Mouse (Mus musculus) ES-E14 (cell line): ENCODE measurements at regions not wholly inside any gene's neighbourhood (a gene's known extent, or its start where the extent isn't known, plus 50 kb on each side); places are given as distances from the start of the nearest gene placed in this dataset.

ENCODE experiments used
- DNase-seq: peaks from one replicate; pipeline ENCODE4 v3.0.0-alpha.2; 2013; ENCODE audit warnings: low read depth, low spot score
- H3K27ac ChIP-seq: 2 replicates; pipeline ENCODE4 v1.5.1; 2012; ENCODE audit warnings: low read depth, mild to moderate bottlenecking, low read length, moderate library complexity, mixed read lengths; ENCODE audit not compliant: poor library complexity, insufficient read depth, severe bottlenecking
- H3K36me3 ChIP-seq: 2 replicates; pipeline ENCODE4 v1.6.1; 2012; ENCODE audit warnings: mild to moderate bottlenecking, low read length, moderate library complexity, mixed read lengths; ENCODE audit not compliant: control insufficient read depth, poor library complexity, insufficient read depth, severe bottlenecking
- H3K4me1 ChIP-seq, 2 experiments: fragments of 150-350 bp in 1 of 2; sonication (generic) in 1 of 2; 2 replicates each; pipeline ENCODE4 v1.6.1; 2012; ENCODE audit warnings: low read length in 2 of 2, mild to moderate bottlenecking in 1 of 2, mixed read lengths in 1 of 2; ENCODE audit not compliant: control insufficient read depth in 2 of 2, insufficient read depth in 2 of 2, poor library complexity in 1 of 2
- H3K4me3 ChIP-seq, 2 experiments: fragments of 150-350 bp in 1 of 2; sonication (generic) in 1 of 2; 2 replicates each; pipeline ENCODE4 v1.5.1; 2012; ENCODE audit warnings: low read length in 2 of 2, low read depth in 1 of 2, mild to moderate bottlenecking in 1 of 2, mixed read lengths in 1 of 2; ENCODE audit not compliant: insufficient read depth in 1 of 2, poor library complexity in 1 of 2, severe bottlenecking in 1 of 2
- H3K9ac ChIP-seq: 2 replicates; pipeline ENCODE4 v1.6.1; 2012; ENCODE audit warnings: low read depth, mild to moderate bottlenecking, low read length, mixed read lengths; ENCODE audit not compliant: poor library complexity, insufficient read depth, severe bottlenecking
- H3K9me3 ChIP-seq: fragments of 150-350 bp; sonication (generic); 2 replicates; pipeline ENCODE4 v1.6.1; 2012; ENCODE audit warnings: low read depth, mild to moderate bottlenecking, low read length; ENCODE audit not compliant: control insufficient read depth, insufficient read depth
- CHD2 ChIP-seq: IDR thresholded peaks from 2 replicates; pipeline ENCODE4 v1.6.1; 2014; ENCODE audit warnings: mild to moderate bottlenecking, low read depth, low read length, inconsistent platforms
- HCFC1 ChIP-seq: IDR thresholded peaks from 2 replicates; pipeline ENCODE4 v1.6.1; 2012; ENCODE audit warnings: low read length, inconsistent platforms, borderline replicate concordance; ENCODE audit not compliant: insufficient read depth
- MAFK ChIP-seq: IDR thresholded peaks from 2 replicates; pipeline ENCODE4 v1.6.1; 2014; ENCODE audit warnings: mild to moderate bottlenecking, low read depth, low read length, inconsistent platforms; ENCODE audit not compliant: insufficient read depth
- ZC3H11A ChIP-seq: IDR thresholded peaks from 2 replicates; pipeline ENCODE4 v1.6.1; 2012; ENCODE audit warnings: low read depth, mild to moderate bottlenecking, inconsistent platforms, low read length, borderline replicate concordance
- ZNF384 ChIP-seq: IDR thresholded peaks from 2 replicates; pipeline ENCODE4 v1.6.1; 2012; ENCODE audit warnings: low read depth, low read length, inconsistent platforms
- in situ Hi-C, 2 experiments: fragments of 600-800 bp; cut with MboI; formaldehyde crosslinking; loops; one replicate each; pipeline ENCODE4 v1.15.1; 2025; ENCODE audit warnings: low sequenced_read_pairs in 2 of 2, inconsistent platforms in 1 of 2; ENCODE audit not compliant: unreplicated experiment in 2 of 2

DNA sequence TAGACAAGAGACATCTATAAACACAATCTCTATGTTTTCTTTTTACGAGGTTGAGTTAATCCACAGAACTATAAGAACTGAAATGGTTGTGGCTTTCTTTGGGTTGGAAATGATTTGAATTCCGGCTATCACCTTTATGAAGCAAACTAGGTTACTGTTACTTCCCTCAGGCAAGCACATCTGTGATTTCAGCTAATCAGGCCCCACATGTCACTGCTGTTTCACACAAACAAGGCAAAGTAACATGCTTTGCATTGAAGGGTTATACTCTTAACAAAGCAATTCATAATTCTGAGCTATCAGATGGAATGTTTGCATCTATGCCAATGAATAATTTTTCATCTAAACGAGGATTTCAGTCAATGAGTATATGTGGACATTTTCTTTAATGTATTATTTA, 246.4 kb downstream of the Gpr37 start:
- no peak for DNase-seq
- in situ Hi-C loops: no loop called here
- Histone ChIP-seq H3K9ac (no peak overlapping the region), H3K9me3 (no peaks in the 10 kb centered on the region), H3K4me3 (no peak overlapping the region), H3K27ac (no peak overlapping the region), H3K36me3 (no peaks in the 10 kb centered on the region), H3K4me1 (no peaks in the 10 kb centered on the region)
- TF ChIP-seq ZNF384 (no peak), HCFC1 (no peak), MAFK (no peak), ZC3H11A (no peak), CHD2 (no peak)

DNA sequence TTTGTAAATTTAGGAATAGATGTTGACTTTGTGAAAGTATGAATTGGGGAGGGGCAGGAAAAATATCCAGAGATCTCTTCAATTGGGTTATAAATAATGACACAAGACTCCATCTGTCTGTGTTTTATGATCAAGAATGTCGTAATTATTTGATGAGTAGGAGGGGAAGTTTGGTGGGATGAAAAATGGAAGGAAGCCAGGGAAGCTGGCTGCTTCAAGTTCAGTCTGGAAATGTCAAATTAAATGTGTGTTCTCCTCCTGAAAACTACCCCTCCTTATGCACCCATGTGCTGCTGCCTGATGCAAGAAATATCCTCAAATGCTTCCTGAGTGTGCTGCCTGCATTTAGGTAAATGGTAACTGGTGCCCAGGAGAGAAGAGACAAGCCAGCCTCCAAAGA, 246.8 kb downstream of the Gpr37 start:
- TF ChIP-seq CHD2: no peak
- no peak for TF ChIP-seq HCFC1
- no peak for TF ChIP-seq MAFK
- Histone ChIP-seq H3K9me3 (no peaks in the 10 kb centered on the region), H3K4me1 (no peaks in the 10 kb centered on the region), H3K36me3 (no peaks in the 10 kb centered on the region), H3K27ac (no peak overlapping the region), H3K9ac (no peak overlapping the region), H3K4me3 (no peak overlapping the region)
- no peak for DNase-seq
- in situ Hi-C loops: no loop called here

DNA sequence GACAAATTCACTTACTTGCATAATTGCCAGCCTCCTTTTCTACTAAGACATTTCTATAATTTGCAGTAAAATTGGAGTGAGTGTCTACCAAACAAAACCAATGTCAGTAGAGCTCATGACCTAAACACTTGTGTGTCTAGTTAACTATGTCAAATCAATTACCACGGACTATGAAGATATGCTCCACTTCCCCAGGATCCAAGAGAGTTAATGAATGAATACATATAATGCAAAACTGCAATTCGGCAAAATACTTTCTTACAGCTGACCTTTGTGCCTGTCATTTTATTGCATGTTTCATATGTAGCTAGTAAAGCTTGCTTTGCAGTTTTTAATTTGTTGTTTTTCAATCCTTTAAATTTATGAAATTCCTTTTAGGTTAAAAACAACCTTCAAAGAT, 248.4 kb downstream of the Gpr37 start:
- Histone ChIP-seq H3K9me3 (no peaks in the 10 kb centered on the region), H3K27ac (no peak overlapping the region), H3K4me3 (no peak overlapping the region), H3K36me3 (no peaks in the 10 kb centered on the region), H3K4me1 (no peaks in the 10 kb centered on the region), H3K9ac (no peak overlapping the region)
- in situ Hi-C loops: no loop called here
- TF ChIP-seq ZNF384: no peak
- no peak for TF ChIP-seq CHD2
- no peak for TF ChIP-seq HCFC1
- no peak for TF ChIP-seq ZC3H11A
- no peak for TF ChIP-seq MAFK
- no peak for DNase-seq

DNA sequence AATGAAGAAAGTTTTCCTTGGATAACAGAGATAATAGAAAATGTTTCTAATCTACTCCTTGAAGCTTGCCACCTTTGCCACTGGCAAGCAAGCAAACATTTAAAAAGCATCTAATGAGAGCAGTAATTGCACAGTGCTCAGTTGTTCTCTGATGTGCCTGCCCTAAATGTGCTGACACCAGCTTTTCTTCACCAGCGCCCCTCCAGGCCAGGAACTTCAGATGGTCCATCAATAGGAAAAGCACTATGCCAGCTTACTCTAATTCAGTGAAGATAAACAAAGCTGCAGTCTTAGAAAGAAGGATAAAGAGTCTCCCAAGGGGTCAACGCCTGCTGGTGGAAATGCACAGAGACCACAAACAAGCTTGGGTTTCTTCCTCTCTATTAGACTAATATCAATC, 252.7 kb downstream of the Gpr37 start:
- in situ Hi-C loops: no loop called here
- Histone ChIP-seq H3K9ac (no peak overlapping the region), H3K4me1 (no peaks in the 10 kb centered on the region), H3K27ac (no peak overlapping the region), H3K9me3 (no peaks in the 10 kb centered on the region), H3K36me3 (no peaks in the 10 kb centered on the region), H3K4me3 (no peak overlapping the region)
- TF ChIP-seq MAFK (0 out of 2 replicates have a peak, but pooled peaks have one; percentile 20), ZC3H11A (no peak), CHD2 (no peak), HCFC1 (no peak), ZNF384 (no peak)
- DNase-seq: no peak

DNA sequence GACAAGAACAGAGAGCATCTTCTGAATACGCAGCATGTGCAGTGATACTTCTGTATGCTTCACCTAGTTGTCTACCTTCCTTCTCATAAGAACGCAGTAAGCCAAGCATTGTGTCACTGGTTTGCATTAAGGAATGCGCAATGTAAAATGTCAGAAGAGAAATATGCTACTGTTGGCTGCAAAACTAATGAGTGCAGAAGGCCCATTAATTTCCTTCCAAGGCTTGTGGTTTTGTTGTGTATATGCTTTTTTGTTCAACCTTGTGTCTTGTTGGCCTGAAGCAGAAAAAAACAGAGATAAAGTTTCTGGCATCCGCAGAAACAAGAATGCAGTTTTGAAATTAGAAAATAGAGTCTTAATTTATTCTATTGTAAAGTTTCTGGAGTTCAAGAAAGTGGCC, 261.5 kb downstream of the Gpr37 start:
- TF ChIP-seq ZNF384 (no peak), CHD2 (no peak), HCFC1 (no peak), MAFK (no peak), ZC3H11A (no peak)
- H3K4me3 ChIP-seq: no peak overlapping the region
- no peak overlapping the region for H3K27ac ChIP-seq
- no peak for DNase-seq
- no peaks in the 10 kb centered on the region for H3K4me1 ChIP-seq
- H3K36me3 ChIP-seq: no peaks in the 10 kb centered on the region
- H3K9ac ChIP-seq: no peak overlapping the region
- no peaks in the 10 kb centered on the region for H3K9me3 ChIP-seq
- in situ Hi-C loops: no loop called here
